Mouse (Mus musculus): ENCODE data around the gene Atl1. TPM values are rescaled to one million over a fixed set of nuclear protein-coding genes. Genes with fewer than 3 reads are reported as not detected.

The Atl1 gene
- polyA plus RNA-seq, 1 experiment from 2014 or later = 8.0 TPM

DNA sequence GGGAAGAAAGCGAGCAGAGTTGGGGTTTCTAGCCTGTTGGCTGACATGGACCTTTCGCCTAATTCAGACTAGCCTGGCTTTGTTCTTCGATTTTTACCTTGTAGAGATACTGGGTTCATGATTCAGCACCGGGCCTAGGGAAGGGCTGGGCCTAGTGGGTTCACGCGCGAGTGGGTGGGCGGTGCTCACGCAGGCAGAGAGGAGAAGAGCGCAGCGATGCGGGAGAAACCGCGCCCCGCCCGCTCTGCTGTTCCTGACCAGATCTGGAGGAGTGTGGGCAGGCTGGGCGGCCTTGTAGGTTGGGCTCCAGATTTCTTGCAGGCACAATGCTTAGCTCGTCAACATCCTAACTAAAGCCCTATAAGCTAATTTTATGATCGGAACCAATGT is 16.1 kb downstream of the Atl1 start:
- no peaks in the 10 kb centered on the region for H3K27me3 ChIP-seq (replicated peaks)
- H3K9ac ChIP-seq = no peak overlapping the region
- H3K4me3 ChIP-seq = peak overlapping the region; percentile 41; the same call in 1 of the 2 replicates
- peak overlapping the region; percentile 78 for H3K4me2 ChIP-seq
- 36% methylated on average over 19 of the region's 19 CpGs for WGBS
- no peaks in the 10 kb centered on the region for H3K36me3 ChIP-seq
- no peak overlapping the region for H3K27ac ChIP-seq (ENCODE audit: poor library complexity, severe bottlenecking)
- peaks cover 12% of the 10 kb centered on the region for H3K4me1 ChIP-seq (replicated peaks)
- H3K9me3 ChIP-seq (replicated peaks) = no peaks in the 10 kb centered on the region
- ATAC-seq (ENCODE audit: insufficient number of reproducible peaks, low FRiP score) = no peak; the same call in 1 of the 2 replicates

DNA sequence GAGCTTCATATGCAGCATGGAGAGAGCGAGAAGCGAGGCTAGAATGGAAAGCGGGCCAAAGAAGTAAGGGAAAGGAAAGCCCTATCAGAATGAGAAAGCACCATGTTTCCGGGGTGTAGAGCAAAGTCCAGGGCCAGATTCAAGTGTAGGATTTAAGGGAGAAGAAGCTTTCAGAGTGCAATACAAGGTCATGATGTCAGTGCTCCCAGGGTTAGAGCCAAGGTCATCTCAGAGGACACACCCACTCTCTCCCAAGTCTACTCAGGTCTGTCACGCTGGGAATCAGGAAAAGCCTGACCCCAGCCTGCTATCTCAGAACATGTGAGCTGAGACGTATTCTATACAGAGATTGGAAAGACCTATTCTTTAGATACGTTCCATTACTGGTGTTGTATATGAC is 19.5 kb downstream of the Atl1 start:
- Histone ChIP-seq H3K27me3 (replicated peaks) (no peaks in the 10 kb centered on the region), H3K4me3 (no peak overlapping the region), H3K9ac (no peak overlapping the region), H3K4me1 (replicated peaks) (peaks cover 12% of the 10 kb centered on the region), H3K9me3 (replicated peaks) (no peaks in the 10 kb centered on the region), H3K27ac (ENCODE audit: poor library complexity, severe bottlenecking) (no peak overlapping the region), H3K36me3 (no peaks in the 10 kb centered on the region), H3K4me2 (no peak overlapping the region)
- 71% methylated on average over 7 of the region's 7 CpGs for WGBS
- ATAC-seq (ENCODE audit: insufficient number of reproducible peaks, low FRiP score) = no peak

DNA sequence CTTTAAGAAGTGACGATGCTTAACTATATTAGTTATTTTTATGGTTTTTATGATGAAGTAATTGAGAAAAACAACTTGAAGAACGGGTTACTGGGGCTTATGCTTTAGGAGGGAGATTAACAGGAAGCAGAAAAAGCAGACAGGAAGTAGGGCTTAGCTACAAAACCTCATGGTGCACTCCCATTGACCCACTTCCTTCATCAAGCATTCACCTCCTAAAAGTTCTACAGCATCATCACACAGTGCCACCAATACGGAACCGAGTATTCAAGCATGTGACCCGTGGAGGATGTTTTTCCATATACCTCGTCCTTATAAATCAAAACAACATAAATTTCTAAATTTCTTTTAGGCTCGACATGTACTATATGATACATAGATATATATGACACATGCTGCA is 20.3 kb downstream of the Atl1 start:
- Histone ChIP-seq H3K36me3 (no peaks in the 10 kb centered on the region), H3K9me3 (replicated peaks) (no peaks in the 10 kb centered on the region), H3K4me1 (replicated peaks) (peaks cover 9% of the 10 kb centered on the region), H3K4me3 (no peak overlapping the region), H3K9ac (no peak overlapping the region), H3K27me3 (replicated peaks) (no peaks in the 10 kb centered on the region), H3K27ac (ENCODE audit: poor library complexity, severe bottlenecking) (no peak overlapping the region), H3K4me2 (no peak overlapping the region)
- ATAC-seq (ENCODE audit: insufficient number of reproducible peaks, low FRiP score) = no peak
- WGBS = 80% methylated on average over 7 of the region's 7 CpGs

GRCm38 (mm10) chr12:69917870-69918269 is 25.5 kb downstream of the Atl1 start:
- no peaks in the 10 kb centered on the region for H3K36me3 ChIP-seq
- H3K9me3 ChIP-seq (replicated peaks) = no peaks in the 10 kb centered on the region
- no peak overlapping the region for H3K9ac ChIP-seq
- WGBS = 84% methylated on average over 2 of the region's 2 CpGs
- no peak overlapping the region for H3K4me2 ChIP-seq
- no peaks in the 10 kb centered on the region for H3K4me1 ChIP-seq (replicated peaks)
- no peak overlapping the region for H3K4me3 ChIP-seq
- H3K27ac ChIP-seq (ENCODE audit: poor library complexity, severe bottlenecking) = no peak overlapping the region
- no peak for ATAC-seq (ENCODE audit: insufficient number of reproducible peaks, low FRiP score)
- no peaks in the 10 kb centered on the region for H3K27me3 ChIP-seq (replicated peaks)

GRCm38 (mm10) chr12:69922099-69922498 is 29.7 kb downstream of the Atl1 start:
- Histone ChIP-seq H3K9me3 (replicated peaks) (no peaks in the 10 kb centered on the region), H3K4me2 (no peak overlapping the region)
- 83% methylated on average over 1 of the region's 1 CpGs for WGBS

DNA sequence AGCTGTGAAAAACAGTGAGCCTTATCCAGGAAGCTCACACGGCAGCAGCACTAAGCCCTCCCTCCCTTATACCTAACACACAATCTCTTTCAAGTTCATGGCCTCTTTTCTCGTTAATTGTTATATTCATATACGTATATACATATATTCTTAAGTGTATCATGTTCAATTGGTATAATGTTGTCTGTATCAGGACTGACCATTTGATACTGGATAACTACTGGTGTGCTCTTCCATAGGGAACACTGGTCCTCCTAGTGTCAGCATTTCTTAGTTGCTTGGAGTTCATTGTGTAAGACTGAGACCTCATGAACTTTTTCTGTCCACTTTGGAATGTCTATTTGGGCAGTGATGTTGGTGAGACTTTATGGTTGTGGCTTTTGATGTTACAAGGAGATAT is 30.7 kb downstream of the Atl1 start:
- 76% methylated on average over 3 of the region's 3 CpGs for WGBS
- Histone ChIP-seq H3K36me3 (no peaks in the 10 kb centered on the region), H3K4me2 (no peak overlapping the region), H3K9me3 (replicated peaks) (no peaks in the 10 kb centered on the region), H3K4me1 (replicated peaks) (no peaks in the 10 kb centered on the region), H3K4me3 (no peak overlapping the region), H3K27ac (ENCODE audit: poor library complexity, severe bottlenecking) (no peak overlapping the region), H3K9ac (no peak overlapping the region), H3K27me3 (replicated peaks) (no peaks in the 10 kb centered on the region)
- no peak for ATAC-seq (ENCODE audit: insufficient number of reproducible peaks, low FRiP score)

More at GRCm38 (mm10) chr12:69922099-69922498, 29.7 kb downstream of the Atl1 start:
- no peaks in the 10 kb centered on the region for H3K36me3 ChIP-seq
- no peak overlapping the region for H3K9ac ChIP-seq
- H3K4me1 ChIP-seq (replicated peaks) = no peaks in the 10 kb centered on the region
- no peak overlapping the region for H3K27ac ChIP-seq (ENCODE audit: poor library complexity, severe bottlenecking)
- H3K4me3 ChIP-seq = no peak overlapping the region
- no peaks in the 10 kb centered on the region for H3K27me3 ChIP-seq (replicated peaks)
- no peak for ATAC-seq (ENCODE audit: insufficient number of reproducible peaks, low FRiP score)

GRCm38 (mm10) chr12:69923603-69924002 is 31.2 kb downstream of the Atl1 start:
- Histone ChIP-seq H3K4me1 (replicated peaks) (no peaks in the 10 kb centered on the region), H3K4me3 (no peak overlapping the region), H3K4me2 (no peak overlapping the region), H3K9ac (no peak overlapping the region), H3K9me3 (replicated peaks) (no peaks in the 10 kb centered on the region), H3K36me3 (no peaks in the 10 kb centered on the region), H3K27me3 (replicated peaks) (no peaks in the 10 kb centered on the region), H3K27ac (ENCODE audit: poor library complexity, severe bottlenecking) (no peak overlapping the region)
- WGBS = 42% methylated on average over 3 of the region's 3 CpGs
- no peak for ATAC-seq (ENCODE audit: insufficient number of reproducible peaks, low FRiP score)

GRCm38 (mm10) chr12:69924012-69924411 is 31.6 kb downstream of the Atl1 start:
- no peak overlapping the region for H3K9ac ChIP-seq
- H3K36me3 ChIP-seq = no peaks in the 10 kb centered on the region
- H3K9me3 ChIP-seq (replicated peaks) = no peaks in the 10 kb centered on the region
- H3K27ac ChIP-seq (ENCODE audit: poor library complexity, severe bottlenecking) = no peak overlapping the region
- 16% methylated on average over 5 of the region's 5 CpGs for WGBS
- H3K27me3 ChIP-seq (replicated peaks) = no peaks in the 10 kb centered on the region
- no peaks in the 10 kb centered on the region for H3K4me1 ChIP-seq (replicated peaks)
- no peak overlapping the region for H3K4me3 ChIP-seq
- ATAC-seq (ENCODE audit: insufficient number of reproducible peaks, low FRiP score) = no peak
- no peak overlapping the region for H3K4me2 ChIP-seq

- Histone ChIP-seq H3K4me2 (no peak overlapping the region), H3K4me1 (replicated peaks) (no peaks in the 10 kb centered on the region), H3K36me3 (no peaks in the 10 kb centered on the region), H3K9me3 (replicated peaks) (no peaks in the 10 kb centered on the region), H3K4me3 (no peak overlapping the region), H3K27ac (ENCODE audit: poor library complexity, severe bottlenecking) (no peak overlapping the region), H3K9ac (no peak overlapping the region), H3K27me3 (replicated peaks) (no peaks in the 10 kb centered on the region)
- 34% methylated on average over 7 of the region's 7 CpGs for WGBS
- ATAC-seq (ENCODE audit: insufficient number of reproducible peaks, low FRiP score) = no peak
Measured at GRCm38 (mm10) chr12:69926716-69927115, 34.3 kb downstream of the Atl1 start.

GRCm38 (mm10) chr12:69937731-69938130 is 45.3 kb downstream of the Atl1 start:
- H3K27ac ChIP-seq (ENCODE audit: poor library complexity, severe bottlenecking) = no peak overlapping the region
- WGBS = 78% methylated on average over 5 of the region's 5 CpGs
- H3K4me2 ChIP-seq = no peak overlapping the region
- no peaks in the 10 kb centered on the region for H3K27me3 ChIP-seq (replicated peaks)
- H3K36me3 ChIP-seq = peaks cover 9% of the 10 kb centered on the region
- H3K9me3 ChIP-seq (replicated peaks) = peaks cover 3% of the 10 kb centered on the region; the same call in 1 of the 2 replicates
- H3K4me1 ChIP-seq (replicated peaks) = peaks cover 3% of the 10 kb centered on the region; the same call in 1 of the 2 replicates
- no peak for ATAC-seq (ENCODE audit: insufficient number of reproducible peaks, low FRiP score)
- no peak overlapping the region for H3K9ac ChIP-seq
- H3K4me3 ChIP-seq = no peak overlapping the region

DNA sequence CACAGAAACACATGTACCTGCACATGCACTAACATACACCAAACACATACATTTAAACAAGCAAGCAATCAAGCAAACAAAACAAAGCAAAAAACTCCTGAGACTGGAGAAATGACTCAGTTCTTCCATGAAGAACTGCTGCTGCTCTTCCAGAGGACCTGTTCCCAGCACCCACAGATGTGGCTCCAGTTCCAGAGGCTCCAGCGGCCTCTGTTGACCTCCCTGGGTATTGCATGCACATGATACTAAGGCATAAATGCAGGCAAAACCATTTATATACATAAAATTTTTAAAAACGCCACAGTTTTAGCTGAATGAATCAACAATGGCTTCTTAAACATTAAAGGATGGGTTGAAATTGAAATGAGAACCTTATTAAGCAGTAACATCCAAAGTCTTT is 46.9 kb downstream of the Atl1 start:
- no peak overlapping the region for H3K4me3 ChIP-seq
- H3K36me3 ChIP-seq = peaks cover 9% of the 10 kb centered on the region
- H3K9me3 ChIP-seq (replicated peaks) = peaks cover 3% of the 10 kb centered on the region; the same call in 1 of the 2 replicates
- no peak overlapping the region for H3K9ac ChIP-seq
- H3K4me1 ChIP-seq (replicated peaks) = peaks cover 3% of the 10 kb centered on the region; the same call in 1 of the 2 replicates
- no peak overlapping the region for H3K27ac ChIP-seq (ENCODE audit: poor library complexity, severe bottlenecking)
- H3K27me3 ChIP-seq (replicated peaks) = no peaks in the 10 kb centered on the region
- no peak for ATAC-seq (ENCODE audit: insufficient number of reproducible peaks, low FRiP score)
- H3K4me2 ChIP-seq = no peak overlapping the region
- 54% methylated on average over 2 of the region's 2 CpGs for WGBS

- H3K36me3 ChIP-seq = peaks cover 4% of the 10 kb centered on the region
- no peak for ATAC-seq (ENCODE audit: insufficient number of reproducible peaks, low FRiP score)
- WGBS = 31% methylated on average over 1 of the region's 1 CpGs
- H3K9me3 ChIP-seq (replicated peaks) = peaks cover 3% of the 10 kb centered on the region; the same call in 1 of the 2 replicates
- H3K27me3 ChIP-seq (replicated peaks) = no peaks in the 10 kb centered on the region
- H3K27ac ChIP-seq (ENCODE audit: poor library complexity, severe bottlenecking) = no peak overlapping the region
- H3K4me3 ChIP-seq = no peak overlapping the region
- H3K9ac ChIP-seq = no peak overlapping the region
- H3K4me2 ChIP-seq = no peak overlapping the region
- H3K4me1 ChIP-seq (replicated peaks) = peaks cover 3% of the 10 kb centered on the region; the same call in 1 of the 2 replicates
Measured at GRCm38 (mm10) chr12:69941655-69942329, 49.4 kb downstream of the Atl1 start.

Data from heart, embryonic 12.5 days (tissue).